Mouse (Mus musculus): ENCODE data around the gene Pikfyve.

The Pikfyve gene

DNA sequence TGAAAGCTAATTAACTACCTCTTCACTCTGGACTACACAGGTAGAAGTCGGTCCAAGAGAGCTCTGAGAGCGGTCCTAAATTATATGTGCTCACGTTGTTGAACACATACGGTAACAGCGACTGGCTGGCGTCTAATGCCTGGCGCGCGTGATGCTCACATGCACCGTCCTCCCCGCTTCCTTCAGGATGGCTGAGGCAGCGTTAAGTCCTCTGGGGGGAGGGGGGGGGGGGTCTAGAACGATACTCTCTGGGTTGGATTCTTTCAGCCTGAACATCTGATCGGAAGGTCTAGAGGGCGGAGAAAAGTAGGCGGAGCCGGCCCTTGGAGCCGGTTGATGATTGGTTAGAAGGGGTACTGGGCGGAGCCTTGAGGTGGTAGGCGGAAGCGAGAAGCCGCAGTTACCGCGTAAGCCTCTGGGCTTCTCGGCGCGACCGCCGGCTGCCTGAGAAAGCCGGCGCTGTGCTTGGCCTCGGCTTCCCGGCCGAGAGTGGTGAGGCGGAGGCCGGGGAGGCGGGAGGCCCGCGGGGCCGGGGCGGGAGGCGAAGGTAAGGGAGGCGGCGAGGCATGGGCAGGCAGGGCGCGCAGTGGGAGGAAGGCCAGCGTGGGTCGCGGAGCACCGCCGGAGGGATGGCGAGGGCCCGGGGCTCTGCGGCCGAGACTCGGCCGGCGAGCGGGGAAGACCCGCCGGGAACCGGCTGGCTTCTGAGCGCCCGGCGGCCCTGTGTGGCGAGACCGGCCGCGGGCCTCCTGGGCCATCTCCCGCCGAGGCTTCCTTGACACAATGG, at the start of gene Pikfyve, which contains the start of gene Idh1:
TSS of gene Pikfyve (plus strand) at position 397 of the 787 bp plus-strand sequence.
TSS of gene Idh1 (minus strand) at position 214 of the 787 bp plus-strand sequence.
- DNase-seq = peak; percentile 97

GRCm38 (mm10) chr1:65137560-65137959, 48.9 kb upstream of the Pikfyve start:
- no peak for DNase-seq

DNA sequence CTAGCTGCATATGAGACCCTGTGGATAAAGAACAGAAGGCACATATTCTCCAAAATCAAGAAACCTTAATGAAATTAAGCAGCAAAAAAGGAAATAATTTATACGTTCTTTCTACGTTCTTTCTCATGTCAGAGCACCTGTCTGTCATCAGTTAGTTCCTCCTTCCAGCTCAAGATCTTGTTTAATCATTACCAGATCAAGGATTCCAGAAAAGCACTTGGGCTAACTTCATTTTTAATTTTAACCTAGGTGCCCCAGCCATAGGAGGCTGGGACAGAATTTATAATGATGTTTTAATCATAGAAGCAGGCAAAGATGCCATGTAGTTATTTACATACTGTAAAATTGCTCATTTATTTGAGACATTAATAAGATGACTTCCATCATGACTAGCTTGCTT, 41.7 kb upstream of the Pikfyve start:
- no peak for DNase-seq

DNA sequence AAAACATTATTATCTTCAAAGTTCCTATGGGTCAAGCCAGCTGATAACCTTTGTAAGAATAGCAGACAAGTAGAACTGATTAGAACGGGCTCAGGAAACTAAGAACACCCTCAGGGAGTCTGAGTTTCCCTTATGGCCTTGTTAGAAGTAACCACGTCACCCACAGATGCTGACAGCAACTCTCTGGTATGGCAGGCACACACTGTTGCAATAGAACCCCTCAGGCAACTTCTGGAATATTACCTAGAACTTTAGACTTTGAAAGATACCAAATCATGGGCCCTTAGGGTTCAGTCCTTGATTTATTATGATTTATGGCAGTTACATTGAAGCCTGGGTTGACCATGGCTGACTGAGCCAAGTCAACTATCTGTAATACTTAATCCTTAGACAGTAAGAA, 39.9 kb upstream of the Pikfyve start:
- no peak for DNase-seq

DNA sequence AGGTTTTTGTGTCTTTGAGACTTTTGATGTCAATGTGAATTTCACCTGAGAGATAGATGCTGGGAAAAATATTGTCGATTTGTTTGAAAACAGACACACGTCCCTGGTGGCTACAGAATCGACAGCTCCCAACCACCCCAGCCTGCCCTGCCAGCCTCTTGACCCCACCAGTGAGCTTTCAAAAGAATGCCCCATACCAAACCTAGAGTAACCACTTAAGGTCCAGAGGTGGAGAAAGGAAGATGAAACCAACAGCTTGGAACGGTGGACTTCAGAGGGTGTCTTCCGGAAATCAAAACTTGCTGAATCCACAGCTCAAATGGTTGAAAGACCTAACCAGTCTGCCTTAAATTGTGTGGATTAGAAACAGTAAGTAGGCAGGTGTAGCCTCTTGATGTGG, 39.2 kb upstream of the Pikfyve start:
- peak; percentile 62 for DNase-seq

GRCm38 (mm10) chr1:65147971-65148370, 38.5 kb upstream of the Pikfyve start:
- no peak for DNase-seq

DNA sequence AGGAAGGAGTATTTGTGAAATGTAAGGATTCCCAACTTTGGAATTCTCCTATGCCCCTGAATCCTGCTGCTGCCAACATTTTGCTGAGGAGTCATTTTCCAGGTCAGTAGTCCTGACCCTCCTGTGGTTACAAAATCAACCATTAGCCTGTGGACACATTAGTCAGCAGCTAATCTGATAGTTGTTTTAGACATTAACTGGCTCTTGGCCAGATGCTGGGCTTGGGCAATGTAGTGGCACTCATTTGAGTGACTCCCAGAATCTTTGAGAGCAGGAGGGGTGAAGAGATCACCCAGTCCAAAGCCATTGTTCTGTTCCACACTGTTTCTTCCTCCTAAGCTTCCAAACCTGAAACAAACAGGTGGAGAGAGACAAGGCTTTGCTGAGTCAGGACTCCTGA, 31.7 kb upstream of the Pikfyve start:
- peak; percentile 87 for DNase-seq

DNA sequence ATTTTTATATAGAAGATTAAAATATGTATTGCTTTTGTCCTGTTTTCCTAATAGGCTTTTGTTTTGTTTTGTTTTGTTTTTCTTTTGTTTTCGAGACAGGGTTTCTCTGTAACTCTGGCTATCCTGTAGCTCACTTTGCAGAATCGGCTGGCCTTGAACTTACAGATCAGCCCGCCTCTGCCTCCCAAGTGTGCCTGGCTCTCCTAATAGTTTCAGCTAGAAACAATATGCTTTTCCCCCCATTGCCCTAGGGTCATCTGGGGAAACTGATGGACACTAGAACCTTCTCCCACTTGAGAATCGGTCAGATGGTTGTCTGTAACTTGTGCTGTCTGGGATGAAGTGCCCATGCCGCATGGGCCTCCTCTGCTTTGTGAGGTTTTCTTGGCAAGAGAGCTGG, 30.4 kb upstream of the Pikfyve start:
- DNase-seq = no peak

GRCm38 (mm10) chr1:65162210-65162609, 24.3 kb upstream of the Pikfyve start:
- no peak for DNase-seq

- DNase-seq = no peak
These were observed 19.0 kb upstream of the Pikfyve start for GRCm38 (mm10) chr1:65167496-65167895.

- DNase-seq = no peak
These were observed 16.9 kb upstream of the Pikfyve start for GRCm38 (mm10) chr1:65169536-65169935.

GRCm38 (mm10) chr1:65169947-65170346, 16.5 kb upstream of the Pikfyve start:
- DNase-seq = no peak

DNA sequence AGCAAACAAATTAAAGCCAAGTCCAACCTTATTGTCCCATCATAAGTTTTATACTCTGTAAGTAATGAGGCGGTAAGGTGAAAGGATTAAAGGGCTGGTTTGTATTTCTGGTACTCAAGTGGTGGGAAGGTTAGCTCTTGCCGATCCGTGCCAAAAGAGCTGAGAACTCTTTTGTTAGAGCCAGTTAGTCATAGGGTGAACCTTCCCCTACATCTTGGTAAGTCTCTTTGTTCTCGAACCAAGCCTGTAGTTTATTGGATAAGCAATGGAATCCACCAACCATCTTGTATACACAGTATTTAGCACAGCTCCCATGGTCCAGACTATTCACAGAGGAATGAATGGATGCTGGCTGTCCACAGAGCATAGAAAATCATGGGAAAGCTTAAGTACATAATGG, 14.9 kb upstream of the Pikfyve start:
- DNase-seq = no peak

GRCm38 (mm10) chr1:65173716-65174115, 12.8 kb upstream of the Pikfyve start:
- no peak for DNase-seq

DNA sequence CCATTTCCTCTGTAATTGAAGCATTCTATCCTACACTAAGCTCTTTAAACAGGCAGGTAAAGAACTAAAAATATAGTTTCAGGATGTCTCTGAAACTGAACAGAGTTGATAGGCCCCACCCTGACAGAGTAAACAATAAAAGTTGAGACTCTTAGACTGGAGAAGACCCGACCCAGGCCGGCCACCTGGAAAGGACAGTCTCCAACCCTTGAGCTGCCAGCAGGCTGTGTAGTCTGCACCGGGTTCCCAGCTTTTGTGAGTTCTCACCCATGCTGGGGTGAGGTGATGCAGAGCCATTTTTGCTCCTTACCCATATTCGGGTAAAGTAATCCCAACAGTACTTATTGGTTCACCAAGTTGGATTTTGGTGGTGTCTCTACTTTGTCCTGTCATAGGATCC, 10.3 kb upstream of the Pikfyve start:
- no peak for DNase-seq

DNA sequence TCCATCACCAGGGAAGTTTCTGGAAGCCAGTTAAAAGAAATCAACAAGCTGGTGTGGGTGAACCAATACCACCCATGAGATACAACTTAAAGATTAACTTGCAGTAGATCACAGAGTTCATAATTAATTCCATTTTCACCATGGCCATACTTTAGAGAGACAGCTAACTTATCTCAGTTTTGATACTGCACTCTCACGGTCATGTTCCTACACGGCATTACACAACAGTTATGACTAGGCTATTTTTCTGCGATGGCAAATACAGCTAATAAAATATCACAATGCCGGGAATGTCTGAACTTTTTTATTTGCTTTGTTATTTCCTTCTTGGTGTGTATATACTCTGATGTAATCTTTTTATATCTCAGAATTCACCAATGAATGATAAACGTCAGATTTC, 9.6 kb upstream of the Pikfyve start:
- no peak for DNase-seq

DNA sequence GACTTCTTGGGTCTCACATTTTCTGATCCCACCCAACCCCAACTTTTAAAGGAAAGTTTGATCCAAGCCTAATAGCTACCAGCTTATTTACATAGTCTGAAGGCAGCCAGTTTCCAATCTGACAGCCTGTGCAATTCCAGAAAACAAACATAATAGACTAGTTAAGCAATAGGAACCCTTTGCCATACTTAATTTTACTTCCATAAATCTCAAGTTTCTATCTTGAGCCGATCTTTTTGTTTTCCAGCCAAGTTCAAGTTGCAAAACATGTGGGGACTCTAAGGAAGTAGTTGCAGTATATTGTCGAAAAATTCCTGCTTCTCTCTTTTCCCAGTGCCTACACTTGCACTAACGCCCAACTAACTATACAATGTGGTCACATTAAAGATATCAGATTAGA, 9.0 kb upstream of the Pikfyve start:
- no peak for DNase-seq

GRCm38 (mm10) chr1:65178126-65178901, 8.2 kb upstream of the Pikfyve start:
- peak; percentile 98 for DNase-seq

GRCm38 (mm10) chr1:65178902-65179432, 7.5 kb upstream of the Pikfyve start:
- peak; percentile 98 for DNase-seq

GRCm38 (mm10) chr1:65179634-65180249, 6.7 kb upstream of the Pikfyve start:
- no peak for DNase-seq

DNA sequence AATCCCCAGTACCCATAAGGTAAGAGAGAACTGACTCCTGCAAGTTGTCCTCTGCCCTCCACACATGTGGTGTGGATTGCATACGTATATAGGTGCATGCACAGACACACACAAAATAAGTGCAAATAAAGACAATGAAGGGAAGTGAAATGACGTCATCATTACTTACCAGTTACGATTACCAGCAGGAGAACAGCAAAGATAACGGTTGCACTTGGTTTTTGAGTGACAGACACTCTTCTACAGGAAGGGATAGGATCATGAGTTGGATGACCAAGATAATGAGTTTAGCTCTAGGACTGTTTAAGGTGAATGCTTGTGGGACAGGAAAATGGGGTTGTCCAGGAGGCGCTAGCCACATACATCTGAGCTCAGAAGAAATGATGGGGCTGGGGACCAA, 5.0 kb upstream of the Pikfyve start:
- DNase-seq = no peak

- no peak for DNase-seq
These were observed 2.5 kb upstream of the Pikfyve start for GRCm38 (mm10) chr1:65183994-65184393.

GRCm38 (mm10) chr1:65185011-65185410, 1.5 kb upstream of the Pikfyve start:
- DNase-seq = no peak
